Mouse (Mus musculus) embryonic facial prominence, embryonic 11.5 days (tissue): Measurements from ENCODE around the gene Gtpbp6. TPM values are rescaled to one million over a fixed set of nuclear protein-coding genes. Genes with fewer than 3 reads are reported as not detected.

Experiments used
- ATAC-seq: fragments of 200-750 bp; cut with Nextera tagmentation; replicated peaks from 2 replicates; pipeline ENCODE4 v1.8.0; 2017; ENCODE audit warnings: low read depth; ENCODE audit not compliant: insufficient number of reproducible peaks, low FRiP score, low TSS enrichment
- DNase-seq: peaks from one replicate; pipeline ENCODE4 v3.0.0-alpha.2; 2015; ENCODE audit warnings: low spot score
- H3K27ac ChIP-seq: fragments of 300-500 bp; sonication (generic); replicated peaks from 2 replicates; pipeline ENCODE4 v1.5.1; 2014; ENCODE audit warnings: mild to moderate bottlenecking, low read depth, low read length, control low read depth
- H3K27me3 ChIP-seq: fragments of 300-500 bp; sonication (generic); 2 replicates; pipeline ENCODE4 v1.6.1; 2014; ENCODE audit warnings: mild to moderate bottlenecking, low read length, moderate library complexity, mixed read lengths; ENCODE audit not compliant: control insufficient read depth, insufficient read depth
- H3K36me3 ChIP-seq: fragments of 300-500 bp; sonication (generic); replicated peaks from 2 replicates; pipeline ENCODE4 v1.6.1; 2014; ENCODE audit warnings: low read depth, mild to moderate bottlenecking, low read length, moderate library complexity, mixed read lengths; ENCODE audit not compliant: control insufficient read depth, insufficient read depth
- H3K4me1 ChIP-seq: fragments of 300-500 bp; sonication (generic); 2 replicates; pipeline ENCODE4 v1.6.1; 2014; ENCODE audit warnings: low read length, mixed read lengths; ENCODE audit not compliant: control insufficient read depth, insufficient read depth
- H3K4me2 ChIP-seq: fragments of 300-500 bp; sonication (generic); 2 replicates; pipeline ENCODE4 v1.6.1; 2014; ENCODE audit warnings: low read depth, mild to moderate bottlenecking, control low read depth, low read length, moderate library complexity
- H3K4me3 ChIP-seq: fragments of 300-500 bp; sonication (generic); 2 replicates; pipeline ENCODE4 v1.5.1; 2014; ENCODE audit warnings: low read depth, low read length, control low read depth
- H3K9ac ChIP-seq: fragments of 300-500 bp; sonication (generic); replicated peaks from 2 replicates; pipeline ENCODE4 v1.6.1; 2014; ENCODE audit warnings: mild to moderate bottlenecking, control low read depth, low read length
- H3K9me3 ChIP-seq: fragments of 300-500 bp; sonication (generic); replicated peaks from 2 replicates; pipeline ENCODE4 v1.6.1; 2016; ENCODE audit warnings: mild to moderate bottlenecking, low read length, inconsistent platforms, mixed read lengths; ENCODE audit not compliant: control insufficient read depth
- WGBS: fragments of 180-500 bp; shearing (Covaris S2); extraction: QIAGEN DNeasy Blood & Tissue Kit; methylation state at CpG from one replicate; pipeline ENCODE4 v1.1.7; 2014; 5-methylcytosine and 5-hydroxymethylcytosine counted together
- polyA plus RNA-seq: library from polyadenylated mRNA; unstranded; fragments of >200 nt; fragmentation: Nextera tagmentation; extraction: Ambion mirVana; gene quantifications from 2 replicates; pipeline ENCODE4 v1.2.1, GENCODE M21; 2014

Gene Gtpbp6
- 20.9 and 24.8 TPM in 2 replicates for polyA plus RNA-seq

- peak; percentile 87 for ATAC-seq
- H3K27ac ChIP-seq = peak within 1 kb of the TSS; percentile 96
- peak within 1 kb of the TSS; percentile 89 for H3K9ac ChIP-seq
- no peaks in the 10 kb centered on the region for H3K4me1 ChIP-seq
- peaks cover 11% of the 10 kb centered on the region; the same call in 1 of the 2 replicates for H3K36me3 ChIP-seq
- peak within 1 kb of the TSS; percentile 91 for H3K4me2 ChIP-seq
- peak within 1 kb of the TSS; percentile 81 for H3K4me3 ChIP-seq
- WGBS = under 1% methylated on average over 70 of the region's 71 CpGs
- no peaks in the 10 kb centered on the region for H3K27me3 ChIP-seq
- peak; percentile 96 for DNase-seq
- no peaks in the 10 kb centered on the region for H3K9me3 ChIP-seq
These were observed at the start of gene Gtpbp6 for GRCm38 (mm10) chr5:110107581-110108304. Gtpbp6 (minus strand) TSS chr5:110108197.

GRCm38 (mm10) chr5:110143007-110143406 lies 35.0 kb upstream of the Gtpbp6 start:
- WGBS = 85% methylated on average over 5 of the region's 5 CpGs
- peaks cover 1% of the 10 kb centered on the region; the same call in 1 of the 2 replicates for H3K36me3 ChIP-seq
- H3K27me3 ChIP-seq = no peaks in the 10 kb centered on the region
- no peaks in the 10 kb centered on the region for H3K4me1 ChIP-seq
- H3K4me3 ChIP-seq = no peak overlapping the region
- no peak for ATAC-seq
- H3K9ac ChIP-seq = no peak overlapping the region
- no peaks in the 10 kb centered on the region for H3K9me3 ChIP-seq
- no peak overlapping the region for H3K27ac ChIP-seq
- H3K4me2 ChIP-seq = no peak overlapping the region
- DNase-seq = no peak

- no peaks in the 10 kb centered on the region for H3K4me1 ChIP-seq
- ATAC-seq = no peak
- H3K4me2 ChIP-seq = no peak overlapping the region
- 88% methylated on average over 2 of the region's 2 CpGs for WGBS
- no peak for DNase-seq
- H3K9ac ChIP-seq = no peak overlapping the region
- H3K9me3 ChIP-seq = no peaks in the 10 kb centered on the region
- no peaks in the 10 kb centered on the region for H3K36me3 ChIP-seq
- H3K4me3 ChIP-seq = no peak overlapping the region
- H3K27me3 ChIP-seq = no peaks in the 10 kb centered on the region
- H3K27ac ChIP-seq = no peak overlapping the region
These were observed 34.3 kb upstream of the Gtpbp6 start for GRCm38 (mm10) chr5:110142309-110142708.

- H3K9ac ChIP-seq = no peak overlapping the region
- H3K27me3 ChIP-seq = no peaks in the 10 kb centered on the region
- ATAC-seq (no peak), DNase-seq (no peak)
- no peaks in the 10 kb centered on the region for H3K4me1 ChIP-seq
- 94% methylated on average over 7 of the region's 7 CpGs for WGBS
- H3K27ac ChIP-seq = no peak overlapping the region
- H3K4me2 ChIP-seq = no peak overlapping the region
- no peaks in the 10 kb centered on the region for H3K9me3 ChIP-seq
- H3K36me3 ChIP-seq = no peaks in the 10 kb centered on the region
- H3K4me3 ChIP-seq = no peak overlapping the region
These were observed 32.4 kb upstream of the Gtpbp6 start for GRCm38 (mm10) chr5:110140424-110140823.

GRCm38 (mm10) chr5:110139325-110139724 lies 31.3 kb upstream of the Gtpbp6 start:
- Histone ChIP-seq H3K27ac (no peak overlapping the region), H3K4me3 (no peak overlapping the region), H3K4me2 (no peak overlapping the region), H3K36me3 (no peaks in the 10 kb centered on the region), H3K27me3 (no peaks in the 10 kb centered on the region), H3K9ac (no peak overlapping the region), H3K4me1 (no peaks in the 10 kb centered on the region), H3K9me3 (no peaks in the 10 kb centered on the region)
- no peak for ATAC-seq
- 96% methylated on average over 3 of the region's 3 CpGs for WGBS
- no peak for DNase-seq

- 93% methylated on average over 3 of the region's 3 CpGs for WGBS
- no peak for DNase-seq
- Histone ChIP-seq H3K27ac (no peak overlapping the region), H3K4me2 (no peak overlapping the region), H3K9me3 (no peaks in the 10 kb centered on the region), H3K4me1 (no peaks in the 10 kb centered on the region), H3K36me3 (no peaks in the 10 kb centered on the region), H3K4me3 (no peak overlapping the region), H3K9ac (no peak overlapping the region), H3K27me3 (no peaks in the 10 kb centered on the region)
- ATAC-seq = no peak
These were observed 29.8 kb upstream of the Gtpbp6 start for GRCm38 (mm10) chr5:110137816-110138215.

- Histone ChIP-seq H3K9ac (peak overlapping the region; percentile 83), H3K9me3 (no peaks in the 10 kb centered on the region), H3K4me3 (peak overlapping the region; percentile 85), H3K27me3 (no peaks in the 10 kb centered on the region), H3K4me2 (peak overlapping the region; percentile 80), H3K4me1 (no peaks in the 10 kb centered on the region), H3K36me3 (no peaks in the 10 kb centered on the region), H3K27ac (no peak overlapping the region; the same call in 1 of the 2 replicates)
- ATAC-seq (peak; percentile 7; the same call in 1 of the 2 replicates), DNase-seq (peak; percentile 2)
- 6% methylated on average over 18 of the region's 18 CpGs for WGBS
These were observed 28.1 kb upstream of the Gtpbp6 start for GRCm38 (mm10) chr5:110136087-110136464.

- Histone ChIP-seq H3K36me3 (no peaks in the 10 kb centered on the region), H3K4me2 (peak within 1 kb of the TSS; percentile 80), H3K4me3 (peak within 1 kb of the TSS; percentile 85), H3K9ac (peak within 1 kb of the TSS; percentile 83), H3K27me3 (no peaks in the 10 kb centered on the region), H3K4me1 (no peaks in the 10 kb centered on the region), H3K9me3 (no peaks in the 10 kb centered on the region), H3K27ac (no peak within 1 kb of the TSS; the same call in 1 of the 2 replicates)
- DNase-seq (peak; percentile 98), ATAC-seq (peak; percentile 99)
- WGBS = 4% methylated on average over 46 of the region's 46 CpGs
These were observed 27.5 kb upstream of the Gtpbp6 start, which contains the start of gene Chfr for GRCm38 (mm10) chr5:110135293-110136086. Chfr (plus strand) TSS chr5:110135842.
